34 mouse cellular contexts compared by ENCODE assay signal in the genomic region with DNA sequence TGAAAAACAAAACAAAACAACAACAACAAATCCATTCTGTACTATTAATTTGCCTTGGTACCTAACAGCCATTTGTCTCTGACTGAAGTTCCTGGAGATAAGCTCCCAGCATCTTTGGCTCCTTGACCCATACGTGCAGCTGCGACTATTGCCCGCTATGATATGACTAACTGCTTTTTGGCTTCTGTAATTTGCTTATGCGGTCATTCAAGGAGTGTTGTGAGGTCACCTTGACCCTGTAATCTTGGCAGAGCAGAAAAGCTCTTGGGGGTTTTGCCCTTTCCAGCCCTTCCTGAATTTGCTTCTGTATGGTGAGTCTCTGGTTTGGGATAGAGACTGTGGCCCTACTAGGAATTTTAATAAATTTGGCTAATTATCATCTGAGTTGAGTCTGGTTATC. TPM values are rescaled to one million over a fixed set of nuclear protein-coding genes. Genes with fewer than 3 reads are reported as not detected.
DNase-seq lines count a peak whose midpoint lies in the region; ATAC-seq and TF ChIP-seq lines count a peak whose summit lies in the region.
"Had no signal": no experiment of that assay in that cellular context is flagged by ENCODE, and none has a peak within 500 bp of the region (broad histone marks: within the 10 kb centered on the region; RNA-seq: fewer than 3 reads in every experiment).

No protein-coding gene starts in this region.

- no peaks in the 10 kb centered on the region for H3K9me3 ChIP-seq in CH12.LX (replicated peaks; ENCODE audit: low read length)
- H3K9me3 ChIP-seq: embryonic facial prominence, embryonic 10.5 days; embryonic facial prominence, embryonic 13.5 days; forebrain, embryonic 10.5 days; forebrain, embryonic 13.5 days; heart, embryonic 10.5 days; heart, embryonic 13.5 days had no signal

- in situ Hi-C loops in CH12.LX (cut with MboI; ENCODE audit: low pct_ligation_motif_present, low pct_unique_long_range_greater_than_20kb, low sequenced_read_pairs): no loop called here

- dilution Hi-C loops in CH12.LX (cut with MboI; ENCODE audit: extremely low pct_ligation_motif_present, extremely low pct_unique_long_range_greater_than_20kb, low sequenced_read_pairs): no loop called here

- H3K27ac ChIP-seq in CH12.LX (ENCODE audit: insufficient read depth, low read depth): no peak overlapping the region
- H3K27ac ChIP-seq: embryonic facial prominence, embryonic 10.5 days; embryonic facial prominence, embryonic 13.5 days; forebrain, embryonic 10.5 days; forebrain, embryonic 13.5 days; heart, adult 2 months; heart, embryonic 10.5 days; heart, embryonic 13.5 days; hindbrain, embryonic 14.5 days; hindbrain, postnatal 0 days had no signal

- ATAC-seq in cerebellum, adult (ENCODE audit: insufficient number of reproducible peaks, low FRiP score, low TSS enrichment): no peak
- ATAC-seq: activated CD4-positive, CD25-positive, alpha-beta regulatory T cell, adult 4 months; CD4-positive, CD25-positive, alpha-beta regulatory T cell, adult 4 months; forebrain, embryonic 13.5 days; forebrain, embryonic 16.5 days; hindbrain, postnatal 0 days; inflammation-experienced regulatory T-cells, adult 6 months; intestine, embryonic 16.5 days had no signal

- no peaks in the 10 kb centered on the region for H3K79me2 ChIP-seq in CH12.LX (replicated peaks; ENCODE audit: control insufficient read depth, extremely low read depth, insufficient read depth, poor library complexity, severe bottlenecking)

- no peak overlapping the region for H3K4me2 ChIP-seq in CH12.LX (ENCODE audit: insufficient read depth, low read depth, poor library complexity, severe bottlenecking)
- H3K4me2 ChIP-seq: embryonic facial prominence, embryonic 13.5 days; forebrain, embryonic 13.5 days; heart, embryonic 13.5 days; hindbrain, embryonic 14.5 days had no signal

- no peak for TF ChIP-seq RAD21 in CH12.LX (IDR thresholded peaks at IDR 0.05; ENCODE audit: low read depth, low read length)

- TF ChIP-seq CTCF in CH12.LX (conservative IDR thresholded peaks at IDR 0.05 in 1 of 2, IDR thresholded peaks at IDR 0.05 in 1 of 2; ENCODE audit: low read depth in 2 of 2, low read length in 2 of 2): no peak

- H3K4me1 ChIP-seq in CH12.LX (ENCODE audit: control insufficient read depth in 1 of 2, insufficient read depth in 2 of 2): peaks cover 5 to 28% of the 10 kb centered on the region in 2 experiments

- TF ChIP-seq EP300 in CH12.LX (IDR thresholded peaks at IDR 0.05; ENCODE audit: low read length): no peak

- H3K27me3 ChIP-seq in CH12.LX (replicated peaks): peaks cover 2% of the 10 kb centered on the region
- H3K27me3 ChIP-seq: embryonic facial prominence, embryonic 13.5 days; forebrain, embryonic 13.5 days; heart, embryonic 13.5 days had no signal

- H3K4me3 ChIP-seq in CH12.LX (replicated peaks in 1 of 3; ENCODE audit: low read depth in 2 of 3, low read length in 2 of 3, poor library complexity in 1 of 3): no peak overlapping the region
- H3K4me3 ChIP-seq: embryonic facial prominence, embryonic 10.5 days; embryonic facial prominence, embryonic 13.5 days; erythroblast, embryonic 14.5 days; forebrain, embryonic 10.5 days; forebrain, embryonic 13.5 days; heart, adult 2 months; heart, embryonic 10.5 days; heart, embryonic 13.5 days had no signal

- no peak overlapping the region for H3K9ac ChIP-seq in CH12.LX (ENCODE audit: insufficient read depth, low read depth)
- H3K9ac ChIP-seq: embryonic facial prominence, embryonic 13.5 days; forebrain, embryonic 13.5 days; heart, embryonic 13.5 days; hindbrain, embryonic 14.5 days had no signal

- H3K36me3 ChIP-seq in CH12.LX (replicated peaks in 1 of 2; ENCODE audit: control insufficient read depth in 1 of 2, insufficient read depth in 1 of 2, low read length in 1 of 2): no peaks in the 10 kb centered on the region
- H3K36me3 ChIP-seq: embryonic facial prominence, embryonic 10.5 days; embryonic facial prominence, embryonic 13.5 days; forebrain, embryonic 10.5 days; heart, embryonic 10.5 days; heart, embryonic 13.5 days had no signal

- no peak for TF ChIP-seq POLR2A in CH12.LX (IDR thresholded peaks at IDR 0.05; ENCODE audit: low read depth, low read length)

- DNase-seq in adrenal gland, adult 8-10 months: peak; percentile 63
- no peak for DNase-seq in adrenal gland, adult 18-20 months (ENCODE audit: low spot score in 2 of 2)
- no peak for DNase-seq in CH12.LX (ENCODE audit: extremely low read depth)
- DNase-seq in adrenal gland, postnatal 10 days: peak; percentile 36
- DNase-seq in thymus, postnatal 25 days: no peak
- DNase-seq: embryo, embryonic 11 days; gastrocnemius, postnatal 10 days; gastrocnemius, postnatal 36 days; heart, adult 2 months; heart, postnatal 14 days; heart, postnatal 4 days had no signal

TF ChIP-seq in CH12.LX, 34 proteins besides CTCF, POLR2A, EP300 and RAD21:
- TF ChIP-seq ZC3H11A (IDR thresholded peaks at IDR 0.05; ENCODE audit: low read depth, low read length): no peak
- TF ChIP-seq IRF4 (IDR thresholded peaks at IDR 0.05; ENCODE audit: low read depth, low read length): 0 out of 2 replicates have a peak, but pooled peaks have one; percentile 12
- peak; percentile 27; the same call in 1 of the 2 replicates for TF ChIP-seq ETS1 (conservative IDR thresholded peaks at IDR 0.05; ENCODE audit: low read depth, low read length)
- TF ChIP-seq SIN3A (IDR thresholded peaks at IDR 0.05; ENCODE audit: low read length): no peak
TF ChIP-seq in CH12.LX: peak in this region for 2.

RNA-seq across cellular contexts. Expression of a gene that starts 53.2 kb away (rescaled TPM):
- total RNA-seq in adrenal gland, adult 8-10 months (2022): not detected
- total RNA-seq in adrenal gland, adult 18-20 months (2021): not detected
- total RNA-seq in CH12.LX (2012; rRNA removed): not detected in 2 replicates
- not detected in 2 replicates for total RNA-seq in CH12.LX (2014; rRNA removed)
- polyA plus RNA-seq in CH12.LX (2012; ENCODE audit: insufficient read length, low read depth): 0.41 TPM in 1 of 2 replicates, not detected in the other
- total RNA-seq in adrenal gland, postnatal 10 days (2021): not detected
- total RNA-seq: adrenal gland, postnatal 36 days; ES-E14; gastrocnemius, adult 18-20 months; gastrocnemius, postnatal 10 days; gastrocnemius, postnatal 36 days; granulocyte monocyte progenitor cell, adult 5-6 weeks; heart, adult 2 months; heart, postnatal 14 days; heart, postnatal 4 days; hindbrain, postnatal 0 days had no signal
- polyA plus RNA-seq: C2C12; CD4-positive, CD25-positive, alpha-beta regulatory T cell, adult 4 months; cortical plate, adult 2 months; embryonic facial prominence, embryonic 10.5 days; embryonic facial prominence, embryonic 13.5 days; erythroblast, embryonic 14.5 days; forebrain, embryonic 10.5 days; forebrain, embryonic 13.5 days; forebrain, embryonic 16.5 days; heart, adult 2 months; heart, embryonic 10.5 days; heart, embryonic 13.5 days; heart, embryonic 16.5 days; hindbrain, embryonic 11.5 days; hindbrain, embryonic 14.5 days; hindbrain, postnatal 0 days; inflammation-experienced regulatory T-cells, adult 6 months; intestine, embryonic 16.5 days had no signal

Comparison
In these comparisons a context has a peak if more than half of its experiments do, and no peak if none do; other contexts are left out.
1. DNase-seq: peak in adrenal gland, adult 8-10 months (single experiment) and adrenal gland, postnatal 10 days (single experiment); none in adrenal gland, adult 18-20 months (0 of 2), CH12.LX (single experiment) and thymus, postnatal 25 days (single experiment).